Mouse (Mus musculus) liver, adult 2 months (tissue): ENCODE results near the gene Trpm8. TPM values are rescaled to one million over a fixed set of nuclear protein-coding genes. Genes with fewer than 3 reads are reported as not detected.

Experiments
- DNase-seq: peaks from one replicate; pipeline ENCODE4 v3.0.0-alpha.2; 2011; ENCODE audit warnings: low read depth, low spot score; ENCODE audit errors: extremely low read depth
- H3K27ac ChIP-seq: fragments of 200-500 bp; replicated peaks from 2 replicates; pipeline ENCODE4 v1.5.1; 2012; ENCODE audit warnings: low read depth, mild to moderate bottlenecking, control low read depth, inconsistent platforms, low read length; ENCODE audit not compliant: insufficient read depth
- H3K27me3 ChIP-seq: fragments of 200-500 bp; 2 replicates; pipeline ENCODE4 v1.6.1; 2012; ENCODE audit warnings: mild to moderate bottlenecking, moderate library complexity, low read length, inconsistent platforms; ENCODE audit not compliant: control insufficient read depth, insufficient read depth
- H3K36me3 ChIP-seq: fragments of 200-500 bp; 2 replicates; pipeline ENCODE4 v1.6.1; 2012; ENCODE audit warnings: low read length, inconsistent platforms; ENCODE audit not compliant: control insufficient read depth, insufficient read depth
- H3K4me1 ChIP-seq: fragments of 200-500 bp; 2 replicates; pipeline ENCODE4 v1.6.1; 2011; ENCODE audit warnings: low read length; ENCODE audit not compliant: control insufficient read depth, insufficient read depth
- H3K4me3 ChIP-seq: fragments of 200-500 bp; 2 replicates; pipeline ENCODE4 v1.5.1; 2011; ENCODE audit warnings: low read depth, mild to moderate bottlenecking, control low read depth, low read length, moderate library complexity; ENCODE audit not compliant: insufficient read depth
- H3K79me2 ChIP-seq: fragments of 200-500 bp; 2 replicates; pipeline ENCODE4 v1.6.1; 2012; ENCODE audit warnings: inconsistent platforms, mild to moderate bottlenecking, low read length, moderate library complexity; ENCODE audit not compliant: control insufficient read depth, insufficient read depth
- H3K9ac ChIP-seq: fragments of 200-500 bp; 2 replicates; pipeline ENCODE4 v1.6.1; 2012; ENCODE audit warnings: low read depth, mild to moderate bottlenecking, control low read depth, inconsistent platforms, low read length
- CTCF ChIP-seq: fragments of 200-500 bp; IDR thresholded peaks from 2 replicates; pipeline ENCODE4 v1.5.1; 2011; ENCODE audit warnings: low read depth, low read length, control low read depth
- POLR2A ChIP-seq: fragments of 200-500 bp; IDR thresholded peaks from 2 replicates; pipeline ENCODE4 v1.6.1; 2011; ENCODE audit warnings: low read length, control low read depth; ENCODE audit not compliant: insufficient read depth; ENCODE audit errors: extremely low read depth
- WGBS: fragments of 180-500 bp; shearing (Covaris S2); methylation state at CpG from one replicate; pipeline ENCODE4 v1.1.7; 2018; 5-methylcytosine and 5-hydroxymethylcytosine counted together
- polyA plus RNA-seq: library from polyadenylated mRNA; depleted of rRNA; stranded (reverse); fragments of >200 nt; gene quantifications from 2 replicates; pipeline ENCODE4 v1.2.3, GENCODE M21; 2012
- total RNA-seq: library from RNA; depleted of rRNA; stranded (reverse); fragments of >200 nt; gene quantifications from 2 replicates; pipeline ENCODE4 v1.2.3, GENCODE M21; 2014

The Trpm8 gene
- total and polyA plus RNA-seq, 2 experiments, result under 0.01 to 0.01 TPM

DNA sequence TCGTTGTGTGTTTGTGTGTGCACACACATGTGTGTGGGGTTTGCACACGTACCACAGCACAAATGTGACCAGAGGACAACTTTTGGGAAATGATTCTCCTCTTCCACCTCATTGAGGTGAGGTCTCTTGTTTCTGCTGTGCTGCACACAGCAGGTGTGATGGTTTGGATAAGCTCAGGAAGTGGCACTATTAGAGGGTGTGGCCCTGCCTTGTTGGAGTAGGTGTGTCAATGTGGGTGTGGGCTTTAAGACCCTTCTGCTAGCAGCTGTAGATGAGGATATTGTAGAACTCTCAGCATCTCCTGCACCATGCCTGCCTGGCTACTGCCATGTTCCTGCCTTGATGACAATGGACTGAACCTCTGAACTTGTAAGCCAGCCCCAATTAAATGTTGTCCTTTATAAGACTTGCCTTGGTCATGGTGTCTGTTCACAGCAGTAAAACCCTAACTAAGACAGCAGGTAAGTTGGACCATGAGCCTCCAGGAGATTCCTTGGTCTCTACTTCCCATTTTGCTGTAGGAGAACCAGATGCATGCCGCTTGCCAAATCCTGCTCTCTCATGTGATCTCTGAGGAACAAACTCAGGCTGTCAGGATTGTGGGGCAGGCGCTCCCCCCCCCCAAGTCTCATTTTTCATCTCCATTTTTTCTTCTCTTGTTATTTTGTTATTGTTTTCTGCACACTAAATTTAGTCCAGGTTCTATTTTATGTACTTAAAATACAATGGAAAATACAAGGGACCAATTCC, 18.9 kb downstream of the Trpm8 start:
- TF ChIP-seq CTCF (no peak), POLR2A (no peak)
- Histone ChIP-seq H3K27me3 (no peaks in the 10 kb centered on the region), H3K36me3 (no peaks in the 10 kb centered on the region), H3K9ac (no peak overlapping the region), H3K4me1 (no peaks in the 10 kb centered on the region), H3K27ac (no peak overlapping the region), H3K4me3 (no peak overlapping the region), H3K79me2 (no peaks in the 10 kb centered on the region)
- 73% methylated on average over 4 of the region's 4 CpGs for WGBS
- peak; percentile 8 for DNase-seq

DNA sequence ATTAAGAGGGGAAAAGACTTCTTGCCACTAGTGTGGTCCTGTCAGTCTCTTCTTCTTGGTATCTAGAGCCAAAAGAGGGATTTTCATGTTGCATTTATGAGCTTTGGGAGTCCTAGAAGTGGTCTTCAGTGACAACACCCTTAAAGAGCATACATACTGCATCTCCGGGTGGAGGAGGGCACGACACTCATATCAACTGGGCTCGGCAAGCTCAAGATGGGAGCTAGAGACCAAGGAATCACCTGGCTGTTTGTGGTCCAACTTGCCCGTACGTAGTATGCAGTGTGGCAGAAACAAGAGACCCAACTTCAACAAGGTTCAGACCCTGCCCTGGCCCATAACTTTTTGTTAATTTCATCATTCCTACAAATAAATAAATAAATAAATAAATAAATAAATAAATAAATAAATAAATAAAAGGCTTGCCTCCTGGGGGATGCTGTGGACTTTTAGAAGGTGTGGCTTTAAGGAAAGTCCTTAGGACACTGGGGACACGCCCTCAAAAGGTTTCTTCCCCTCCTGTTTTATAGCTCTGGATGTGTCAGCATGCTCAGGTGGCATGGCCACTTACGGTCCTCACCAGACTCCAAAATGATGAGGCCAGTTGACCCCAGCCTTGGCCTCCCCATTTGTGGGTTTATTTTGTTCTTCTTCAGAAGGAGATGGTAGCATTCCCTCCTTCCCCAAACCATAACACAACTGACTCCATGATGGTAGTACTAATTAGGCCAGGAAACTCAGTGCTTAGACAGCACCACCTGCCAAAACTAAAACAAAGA, 20.2 kb downstream of the Trpm8 start:
- peak; percentile 8 for DNase-seq
- no peaks in the 10 kb centered on the region for H3K79me2 ChIP-seq
- no peak overlapping the region for H3K9ac ChIP-seq
- no peaks in the 10 kb centered on the region for H3K27me3 ChIP-seq
- no peak overlapping the region for H3K27ac ChIP-seq
- no peaks in the 10 kb centered on the region for H3K36me3 ChIP-seq
- 65% methylated on average over 7 of the region's 7 CpGs for WGBS
- TF ChIP-seq POLR2A (no peak), CTCF (no peak)
- H3K4me3 ChIP-seq, result no peak overlapping the region
- no peaks in the 10 kb centered on the region for H3K4me1 ChIP-seq

DNA sequence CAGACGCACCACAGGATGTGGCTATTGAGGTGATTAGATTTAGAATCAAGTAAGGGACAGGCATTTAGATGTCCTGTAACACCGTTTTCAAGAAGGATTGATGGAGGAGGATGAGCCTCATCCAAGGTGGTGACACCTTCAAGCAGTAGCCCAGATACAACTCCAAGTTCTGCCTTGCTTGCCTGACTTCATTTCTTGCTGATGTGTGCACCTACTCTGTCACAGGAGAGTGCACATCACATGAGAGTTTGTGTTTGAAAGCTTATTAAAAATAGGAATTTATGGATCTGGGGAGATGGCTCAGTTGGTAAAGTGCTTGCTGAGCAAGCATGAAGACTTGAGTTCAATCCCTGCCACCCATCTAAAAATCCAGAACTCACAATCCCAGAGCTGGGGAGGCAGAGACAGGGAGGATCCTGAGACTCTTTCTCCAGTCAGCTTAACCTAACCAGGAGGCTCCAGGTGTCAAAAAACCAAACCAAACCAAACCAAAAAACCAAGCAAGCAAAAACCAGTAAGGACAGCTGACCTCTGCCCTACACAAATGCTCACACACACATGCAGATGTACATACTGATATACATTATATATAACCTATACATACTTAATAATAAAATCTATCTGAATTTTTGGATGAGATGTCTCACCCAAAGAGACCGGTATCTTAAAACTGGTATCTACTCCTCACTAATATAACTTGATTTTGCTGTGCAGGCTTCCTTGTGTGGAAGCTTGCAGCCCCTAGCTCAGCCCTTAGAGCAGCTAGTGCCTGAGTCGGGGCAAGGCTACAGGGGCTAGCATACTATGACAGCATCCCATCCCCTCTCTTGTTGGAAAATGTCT, 21.4 kb downstream of the Trpm8 start:
- 60% methylated on average over 4 of the region's 4 CpGs for WGBS
- Histone ChIP-seq H3K9ac (no peak overlapping the region), H3K27me3 (no peaks in the 10 kb centered on the region), H3K4me3 (no peak overlapping the region), H3K4me1 (no peaks in the 10 kb centered on the region), H3K36me3 (no peaks in the 10 kb centered on the region), H3K79me2 (no peaks in the 10 kb centered on the region), H3K27ac (no peak overlapping the region)
- TF ChIP-seq CTCF (no peak), POLR2A (no peak)
- DNase-seq, result peak; percentile 19

DNA sequence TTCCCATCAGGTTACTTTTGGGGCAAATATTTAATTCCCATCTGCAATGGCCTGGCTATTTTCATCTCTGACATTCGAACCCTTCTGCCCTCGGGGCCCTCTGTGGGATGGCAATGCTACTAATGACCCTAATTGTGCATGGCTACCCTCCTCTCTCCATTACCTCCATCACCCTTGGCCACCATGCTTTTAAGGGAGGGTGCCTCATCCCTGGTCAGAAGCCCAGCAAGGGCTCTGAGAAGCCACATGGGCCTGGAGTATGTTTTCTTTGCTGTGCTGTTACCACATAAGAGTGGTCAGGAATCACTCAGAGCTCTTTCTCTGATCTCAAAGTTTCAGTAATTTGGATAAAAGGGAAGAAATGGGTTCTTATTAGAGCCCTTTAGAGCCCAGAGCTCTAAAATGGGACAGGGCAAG, 22.1 kb downstream of the Trpm8 start:
- DNase-seq, result no peak
- 81% methylated on average over 2 of the region's 2 CpGs for WGBS
- Histone ChIP-seq H3K79me2 (no peaks in the 10 kb centered on the region), H3K4me1 (no peaks in the 10 kb centered on the region), H3K27ac (no peak overlapping the region), H3K4me3 (no peak overlapping the region), H3K27me3 (no peaks in the 10 kb centered on the region), H3K9ac (no peak overlapping the region), H3K36me3 (no peaks in the 10 kb centered on the region)
- no peak for TF ChIP-seq CTCF
- no peak for TF ChIP-seq POLR2A

DNA sequence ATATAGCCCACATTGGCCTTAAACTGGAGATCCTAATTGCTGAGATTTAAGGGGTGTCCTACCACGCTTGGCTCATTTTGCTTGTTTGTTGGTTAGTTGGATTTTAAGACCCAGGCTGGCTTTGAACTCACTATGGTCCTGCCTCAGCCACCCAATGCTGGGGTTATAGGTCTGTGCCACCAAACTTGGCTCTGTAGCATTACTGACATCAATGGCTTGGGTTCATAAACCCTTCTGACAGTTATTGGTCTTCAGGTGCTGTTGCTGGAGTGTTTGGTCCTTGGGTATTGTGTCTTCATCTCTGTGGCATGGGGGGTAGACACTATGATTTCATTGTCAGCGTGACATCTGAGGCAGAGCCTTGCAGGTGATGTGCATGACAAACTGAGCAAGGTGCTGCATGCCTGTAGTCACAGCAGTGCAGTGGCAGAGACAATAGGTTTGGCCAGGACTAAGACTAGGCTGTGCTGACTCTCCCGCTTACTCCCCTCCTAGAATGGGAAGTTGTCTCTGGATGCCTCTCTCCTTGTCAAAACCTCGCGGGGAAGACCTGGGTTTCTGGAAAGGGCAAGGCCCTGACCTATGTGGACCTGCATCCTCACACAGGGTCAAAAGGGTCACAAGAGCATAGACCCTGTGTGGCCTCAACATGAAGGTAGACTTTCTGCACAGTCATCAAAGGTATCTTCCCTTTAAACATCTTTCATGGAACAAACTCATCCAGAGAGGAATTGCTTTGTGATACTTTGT, 23.0 kb downstream of the Trpm8 start:
- TF ChIP-seq CTCF (no peak), POLR2A (no peak)
- peak; percentile 14 for DNase-seq
- Histone ChIP-seq H3K27ac (no peak overlapping the region), H3K36me3 (no peaks in the 10 kb centered on the region), H3K9ac (no peak overlapping the region), H3K4me3 (no peak overlapping the region), H3K79me2 (no peaks in the 10 kb centered on the region), H3K27me3 (no peaks in the 10 kb centered on the region), H3K4me1 (no peaks in the 10 kb centered on the region)
- WGBS, result 34% methylated on average over 5 of the region's 5 CpGs
